Mouse (Mus musculus): Measurements from ENCODE around the gene Cfap100. TPM values are rescaled to one million over a fixed set of nuclear protein-coding genes. Genes with fewer than 3 reads are reported as not detected.
A peak's percentile ranks its signal among the peaks of the same experiment; 100 is the strongest.

Gene Cfap100
- polyA plus RNA-seq, 1 experiment from 2014 or later, result 0.65 TPM

DNA sequence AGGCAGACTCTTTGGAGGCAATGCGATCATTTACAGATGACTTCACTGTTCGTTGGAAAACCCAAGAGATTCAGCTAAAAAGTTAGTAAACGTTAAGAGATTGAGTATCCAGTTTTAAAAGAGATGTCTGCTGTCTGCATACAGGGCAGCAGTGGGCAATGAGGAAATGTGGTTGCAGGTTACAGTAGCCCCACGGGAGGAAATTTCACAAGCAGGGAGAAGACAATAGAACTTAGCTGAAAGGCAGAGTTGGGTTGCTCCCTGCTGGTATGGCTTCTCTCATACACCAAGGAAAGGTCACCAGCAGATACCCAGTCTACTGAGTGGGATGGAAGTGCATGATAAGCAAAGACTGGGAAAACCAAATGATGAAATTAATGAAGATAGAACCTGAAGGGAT, 38.0 kb downstream of the Cfap100 start:
- H3K27me3 ChIP-seq (replicated peaks; ENCODE audit: control insufficient read depth, insufficient read depth, low read length), result no peaks in the 10 kb centered on the region
- no peak overlapping the region for H3K9ac ChIP-seq (ENCODE audit: low read depth, low read length)
- WGBS, result 79% methylated on average over 4 of the region's 4 CpGs
- H3K4me2 ChIP-seq (ENCODE audit: low read depth, low read length), result no peak overlapping the region
- peaks cover 52% of the 10 kb centered on the region; the same call in 1 of the 2 replicates for H3K36me3 ChIP-seq (ENCODE audit: control insufficient read depth, insufficient read depth, low read length)
- DNase-seq (ENCODE audit: low spot score) (no peak), ATAC-seq (ENCODE audit: low read depth) (no peak)
- no peak overlapping the region for H3K4me3 ChIP-seq (ENCODE audit: low read depth, low read length)
- H3K9me3 ChIP-seq (ENCODE audit: control insufficient read depth, low read length), result no peaks in the 10 kb centered on the region
- no peaks in the 10 kb centered on the region for H3K4me1 ChIP-seq (ENCODE audit: control insufficient read depth, insufficient read depth, low read length)
- H3K27ac ChIP-seq (replicated peaks; ENCODE audit: low read depth, low read length), result no peak overlapping the region

DNA sequence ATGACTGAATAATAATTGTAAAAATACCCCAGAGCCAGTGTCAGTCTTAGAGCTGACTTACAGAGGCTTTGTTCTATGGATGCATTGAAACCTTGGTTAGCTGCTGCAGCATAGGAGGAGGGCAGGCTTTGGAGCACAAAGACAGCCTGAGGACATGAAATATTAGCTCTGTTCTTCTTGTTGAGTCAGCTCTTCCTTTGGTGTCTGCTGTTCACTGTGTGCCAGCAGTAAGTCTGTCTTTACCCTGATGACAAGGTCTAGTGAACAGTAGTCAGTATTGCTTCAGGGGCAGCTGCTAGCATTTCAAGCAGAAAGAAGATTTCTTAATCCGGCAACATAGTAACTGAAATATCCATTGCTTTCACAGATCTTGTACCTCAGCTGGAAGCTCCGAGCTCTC, 47.1 kb downstream of the Cfap100 start:
- ATAC-seq (ENCODE audit: low read depth) (no peak), DNase-seq (ENCODE audit: low spot score) (peak; percentile 9)
- Histone ChIP-seq H3K27me3 (replicated peaks; ENCODE audit: control insufficient read depth, insufficient read depth, low read length) (no peaks in the 10 kb centered on the region), H3K9ac (ENCODE audit: low read depth, low read length) (no peak overlapping the region), H3K36me3 (ENCODE audit: control insufficient read depth, insufficient read depth, low read length) (peaks cover 91% of the 10 kb centered on the region), H3K4me1 (ENCODE audit: control insufficient read depth, insufficient read depth, low read length) (no peaks in the 10 kb centered on the region), H3K9me3 (ENCODE audit: control insufficient read depth, low read length) (no peaks in the 10 kb centered on the region), H3K4me3 (ENCODE audit: low read depth, low read length) (no peak overlapping the region), H3K27ac (replicated peaks; ENCODE audit: low read depth, low read length) (no peak overlapping the region), H3K4me2 (ENCODE audit: low read depth, low read length) (no peak overlapping the region)
- WGBS, result 77% methylated on average over 2 of the region's 2 CpGs

DNA sequence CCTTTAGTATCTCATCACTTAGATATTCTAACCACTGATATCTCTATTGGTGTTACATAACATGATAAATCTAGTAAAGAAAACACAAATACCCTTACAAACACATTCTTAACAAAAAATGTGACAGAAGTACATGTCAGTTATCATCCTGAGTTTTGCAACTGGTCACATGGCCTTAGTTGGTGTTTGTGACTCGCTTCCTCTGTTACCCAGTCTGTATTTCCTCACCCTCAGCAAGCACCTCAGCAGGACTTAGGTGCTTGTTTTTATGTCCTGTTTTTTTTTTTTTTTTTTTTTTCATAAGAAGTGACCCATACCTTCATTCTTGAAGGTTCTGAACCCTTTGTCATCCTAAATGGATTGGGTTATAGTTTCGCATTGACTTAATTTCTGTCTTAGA, 50.9 kb downstream of the Cfap100 start:
- no peak overlapping the region for H3K4me2 ChIP-seq (ENCODE audit: low read depth, low read length)
- DNase-seq (ENCODE audit: low spot score) (no peak), ATAC-seq (ENCODE audit: low read depth) (no peak)
- WGBS, result 94% methylated on average over 2 of the region's 2 CpGs
- H3K9ac ChIP-seq (ENCODE audit: low read depth, low read length), result no peak overlapping the region
- no peaks in the 10 kb centered on the region for H3K4me1 ChIP-seq (ENCODE audit: control insufficient read depth, insufficient read depth, low read length)
- no peak overlapping the region for H3K27ac ChIP-seq (replicated peaks; ENCODE audit: low read depth, low read length)
- H3K4me3 ChIP-seq (ENCODE audit: low read depth, low read length), result no peak overlapping the region
- no peaks in the 10 kb centered on the region for H3K27me3 ChIP-seq (replicated peaks; ENCODE audit: control insufficient read depth, insufficient read depth, low read length)
- peaks cover 96% of the 10 kb centered on the region for H3K36me3 ChIP-seq (ENCODE audit: control insufficient read depth, insufficient read depth, low read length)
- H3K9me3 ChIP-seq (ENCODE audit: control insufficient read depth, low read length), result no peaks in the 10 kb centered on the region

DNA sequence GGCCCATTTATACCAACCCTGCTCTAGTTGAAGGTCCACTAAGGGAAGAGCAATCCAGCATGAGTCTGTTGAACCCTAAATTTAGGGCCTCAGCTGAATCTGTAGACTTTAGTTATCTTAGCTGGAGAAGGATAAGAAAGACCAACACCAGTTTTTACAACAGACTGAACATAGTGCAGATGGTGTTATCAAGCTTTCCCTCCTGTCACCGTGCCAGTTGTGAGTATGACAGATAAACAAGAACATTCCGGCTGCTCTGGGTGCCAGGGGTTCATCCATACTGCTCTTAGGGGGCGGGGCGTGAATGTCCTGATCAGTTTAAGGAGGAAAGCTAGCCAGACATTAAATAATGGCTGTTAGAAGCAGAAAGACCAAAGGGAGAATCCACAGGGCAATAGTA, 54.0 kb downstream of the Cfap100 start:
- no peak overlapping the region for H3K27ac ChIP-seq (replicated peaks; ENCODE audit: low read depth, low read length)
- H3K4me3 ChIP-seq (ENCODE audit: low read depth, low read length), result no peak overlapping the region
- no peaks in the 10 kb centered on the region for H3K9me3 ChIP-seq (ENCODE audit: control insufficient read depth, low read length)
- H3K4me2 ChIP-seq (ENCODE audit: low read depth, low read length), result no peak overlapping the region
- H3K36me3 ChIP-seq (ENCODE audit: control insufficient read depth, insufficient read depth, low read length), result peaks cover 68% of the 10 kb centered on the region
- peaks cover 19% of the 10 kb centered on the region for H3K4me1 ChIP-seq (ENCODE audit: control insufficient read depth, insufficient read depth, low read length)
- 93% methylated on average over 4 of the region's 4 CpGs for WGBS
- no peak for ATAC-seq (ENCODE audit: low read depth)
- DNase-seq (ENCODE audit: low spot score), result no peak
- no peak overlapping the region for H3K9ac ChIP-seq (ENCODE audit: low read depth, low read length)
- no peaks in the 10 kb centered on the region for H3K27me3 ChIP-seq (replicated peaks; ENCODE audit: control insufficient read depth, insufficient read depth, low read length)

DNA sequence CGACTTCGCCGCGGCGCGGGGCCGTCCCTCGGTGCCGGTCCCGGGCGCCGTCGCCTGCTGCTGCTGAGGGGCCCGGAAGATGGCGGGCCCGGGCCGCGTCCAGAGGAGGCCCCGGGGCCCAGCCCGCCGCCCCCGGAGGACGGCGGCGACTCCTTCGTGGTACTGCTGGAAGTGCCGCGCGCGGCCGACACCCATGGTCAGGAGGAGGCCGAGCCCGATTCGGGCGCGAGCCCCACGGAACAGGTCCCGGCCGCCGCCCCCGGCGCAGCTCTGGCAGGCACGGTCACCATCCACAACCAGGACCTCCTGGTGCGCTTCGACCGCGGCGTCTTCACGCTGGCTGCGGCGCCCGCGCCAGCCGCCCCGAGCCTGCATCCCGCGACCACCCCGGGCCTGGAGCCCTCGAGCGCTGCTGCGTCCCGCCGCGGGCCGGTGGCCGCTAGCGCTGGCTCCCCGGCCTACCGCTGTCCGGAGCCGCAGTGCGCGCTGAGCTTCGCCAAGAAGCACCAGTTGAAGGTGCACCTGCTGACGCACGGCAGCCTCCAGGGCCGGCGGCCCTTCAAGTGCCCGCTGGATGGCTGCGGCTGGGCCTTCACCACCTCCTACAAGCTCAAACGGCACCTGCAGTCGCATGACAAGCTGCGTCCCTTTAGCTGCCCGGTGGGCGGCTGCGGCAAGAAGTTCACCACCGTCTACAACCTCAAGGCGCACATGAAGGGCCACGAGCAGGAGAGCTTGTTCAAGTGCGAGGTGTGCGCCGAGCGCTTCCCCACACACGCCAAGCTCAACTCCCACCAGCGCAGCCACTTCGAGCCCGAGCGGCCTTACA, 58.7 kb downstream of the Cfap100 start:
- Histone ChIP-seq H3K9ac (ENCODE audit: low read depth, low read length) (peak overlapping the region; percentile 79), H3K9me3 (ENCODE audit: control insufficient read depth, low read length) (no peaks in the 10 kb centered on the region), H3K27ac (replicated peaks; ENCODE audit: low read depth, low read length) (0 out of 2 replicates have a peak overlapping the region, but pooled peaks have one; percentile 29), H3K27me3 (replicated peaks; ENCODE audit: control insufficient read depth, insufficient read depth, low read length) (no peaks in the 10 kb centered on the region), H3K4me2 (ENCODE audit: low read depth, low read length) (peak overlapping the region; percentile 99), H3K4me3 (ENCODE audit: low read depth, low read length) (peak overlapping the region; percentile 90), H3K36me3 (ENCODE audit: control insufficient read depth, insufficient read depth, low read length) (peaks cover 24% of the 10 kb centered on the region), H3K4me1 (ENCODE audit: control insufficient read depth, insufficient read depth, low read length) (peaks cover 19% of the 10 kb centered on the region)
- peak; percentile 77 for ATAC-seq (ENCODE audit: low read depth)
- WGBS, result under 1% methylated on average over 36 of the region's 98 CpGs
- DNase-seq (ENCODE audit: low spot score), result peak; percentile 29

DNA sequence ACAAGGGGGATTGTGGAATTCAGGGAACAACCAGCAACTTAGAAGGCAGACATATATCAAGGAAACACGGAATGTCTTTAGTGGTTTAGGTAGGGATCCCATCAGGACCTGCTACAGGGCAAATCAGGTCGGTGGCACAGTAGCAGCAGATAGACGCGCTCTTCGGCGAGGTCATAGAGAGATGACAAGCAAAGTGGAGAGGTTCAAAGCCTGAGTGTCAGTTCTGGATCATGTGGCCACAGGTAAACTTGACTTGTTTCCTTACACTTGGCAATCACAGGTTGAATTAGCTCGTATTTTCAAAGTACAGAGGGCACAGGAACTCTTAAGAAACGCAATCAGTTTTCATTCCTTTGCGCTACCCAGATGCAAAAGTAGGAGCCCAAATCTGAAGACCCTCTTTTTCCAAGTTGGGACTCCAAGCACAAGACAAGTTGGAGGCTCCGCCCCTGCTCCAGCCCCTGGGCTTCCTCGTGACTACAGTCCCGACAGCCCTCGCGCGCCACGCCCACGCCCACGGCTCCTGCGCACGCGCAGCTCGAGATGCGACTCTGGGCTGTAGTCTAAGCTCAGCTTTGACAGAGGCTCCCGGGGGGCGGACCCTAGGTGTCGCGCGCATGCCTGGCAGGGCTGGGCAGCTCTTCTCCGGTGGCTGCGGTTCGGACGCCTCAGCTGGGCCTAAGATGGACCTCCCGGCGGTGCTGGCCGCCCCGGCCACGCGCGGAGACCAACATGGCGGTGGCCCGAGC, 59.4 kb downstream of the Cfap100 start, which contains the start of gene Zxdc:
Gene Zxdc (plus strand): TSS at position 517 of the 749 bp plus-strand sequence.
- Histone ChIP-seq H3K9ac (ENCODE audit: low read depth, low read length) (peak within 1 kb of the TSS; percentile 79), H3K9me3 (ENCODE audit: control insufficient read depth, low read length) (no peaks in the 10 kb centered on the region), H3K4me1 (ENCODE audit: control insufficient read depth, insufficient read depth, low read length) (peaks cover 19% of the 10 kb centered on the region), H3K27ac (replicated peaks; ENCODE audit: low read depth, low read length) (0 out of 2 replicates have a peak within 1 kb of the TSS, but pooled peaks have one; percentile 29), H3K27me3 (replicated peaks; ENCODE audit: control insufficient read depth, insufficient read depth, low read length) (no peaks in the 10 kb centered on the region), H3K4me2 (ENCODE audit: low read depth, low read length) (peak within 1 kb of the TSS; percentile 99), H3K4me3 (ENCODE audit: low read depth, low read length) (peak within 1 kb of the TSS; percentile 90), H3K36me3 (ENCODE audit: control insufficient read depth, insufficient read depth, low read length) (peaks cover 16% of the 10 kb centered on the region)
- peak; percentile 98 for DNase-seq (ENCODE audit: low spot score)
- ATAC-seq (ENCODE audit: low read depth), result peak; percentile 99
- WGBS, result 7% methylated on average over 33 of the region's 41 CpGs

DNA sequence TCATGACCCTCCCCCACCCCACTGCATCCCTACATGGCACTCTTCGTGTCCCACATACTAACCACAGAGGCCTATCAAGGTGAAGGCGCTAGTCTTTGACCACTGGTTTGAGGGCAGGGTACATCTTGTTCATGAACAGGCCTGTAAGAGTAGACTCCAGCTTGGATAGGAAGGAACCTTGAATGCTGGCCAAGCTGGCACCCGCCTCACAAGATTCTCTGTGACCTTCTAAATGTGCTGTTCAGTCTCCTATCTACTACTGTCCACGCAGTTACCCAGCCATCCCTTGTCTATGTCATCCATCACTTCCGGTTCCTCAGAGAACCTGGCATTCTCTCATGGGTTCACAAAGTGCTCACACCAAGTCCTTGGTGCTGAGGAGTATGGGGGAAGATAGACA, 65.3 kb downstream of the Cfap100 start:
- Histone ChIP-seq H3K4me3 (ENCODE audit: low read depth, low read length) (no peak overlapping the region), H3K27me3 (replicated peaks; ENCODE audit: control insufficient read depth, insufficient read depth, low read length) (no peaks in the 10 kb centered on the region), H3K4me2 (ENCODE audit: low read depth, low read length) (no peak overlapping the region), H3K27ac (replicated peaks; ENCODE audit: low read depth, low read length) (no peak overlapping the region), H3K9me3 (ENCODE audit: control insufficient read depth, low read length) (no peaks in the 10 kb centered on the region), H3K36me3 (ENCODE audit: control insufficient read depth, insufficient read depth, low read length) (no peaks in the 10 kb centered on the region), H3K4me1 (ENCODE audit: control insufficient read depth, insufficient read depth, low read length) (peaks cover 22% of the 10 kb centered on the region), H3K9ac (ENCODE audit: low read depth, low read length) (no peak overlapping the region)
- ATAC-seq (ENCODE audit: low read depth), result no peak
- WGBS, result 82% methylated on average over 5 of the region's 5 CpGs
- no peak for DNase-seq (ENCODE audit: low spot score)

DNA sequence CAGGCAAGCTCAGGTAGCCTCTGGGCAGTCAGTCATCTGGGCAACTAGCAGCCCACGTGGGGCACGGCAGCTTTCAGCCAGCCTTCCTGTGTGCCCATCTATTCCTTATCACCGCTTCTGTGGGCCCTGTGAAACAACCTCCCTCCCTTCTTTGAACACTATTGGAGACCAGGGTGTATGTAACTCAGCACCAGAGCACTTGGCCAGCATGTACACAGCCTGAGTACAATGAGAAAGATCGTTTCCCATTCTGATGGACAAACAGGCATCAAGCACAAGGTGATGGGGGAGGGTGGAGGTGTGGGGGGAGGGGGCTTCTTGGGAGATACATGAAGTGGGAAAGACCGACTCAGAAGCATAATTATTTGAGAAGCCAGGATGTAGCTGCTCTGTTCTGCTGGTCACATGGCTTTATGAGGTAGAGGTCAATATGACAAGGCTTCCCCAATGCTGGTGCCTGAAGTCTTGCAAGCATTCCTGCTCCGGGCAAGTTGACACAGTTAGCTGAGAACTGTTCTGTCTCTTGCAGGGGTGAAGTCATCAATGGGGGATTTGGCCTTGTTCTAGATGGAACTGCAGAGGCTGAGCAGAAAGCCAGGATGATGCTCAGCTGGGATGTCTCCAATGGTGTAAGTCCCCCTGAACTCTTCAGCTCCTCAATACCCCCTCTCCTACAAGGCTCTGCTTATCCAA, 67.5 kb downstream of the Cfap100 start:
- H3K4me1 ChIP-seq (ENCODE audit: control insufficient read depth, insufficient read depth, low read length), result peaks cover 28% of the 10 kb centered on the region
- H3K27me3 ChIP-seq (replicated peaks; ENCODE audit: control insufficient read depth, insufficient read depth, low read length), result no peaks in the 10 kb centered on the region
- 83% methylated on average over 6 of the region's 6 CpGs for WGBS
- H3K4me3 ChIP-seq (ENCODE audit: low read depth, low read length), result no peak overlapping the region
- no peak overlapping the region for H3K4me2 ChIP-seq (ENCODE audit: low read depth, low read length)
- ATAC-seq (ENCODE audit: low read depth) (no peak), DNase-seq (ENCODE audit: low spot score) (no peak)
- no peaks in the 10 kb centered on the region for H3K9me3 ChIP-seq (ENCODE audit: control insufficient read depth, low read length)
- no peak overlapping the region for H3K9ac ChIP-seq (ENCODE audit: low read depth, low read length)
- peak overlapping the region; percentile 84 for H3K27ac ChIP-seq (replicated peaks; ENCODE audit: low read depth, low read length)
- H3K36me3 ChIP-seq (ENCODE audit: control insufficient read depth, insufficient read depth, low read length), result no peaks in the 10 kb centered on the region

All from embryonic facial prominence, embryonic 14.5 days (tissue).